Comparison of ENCODE assay signal across 26 mouse cellular contexts in the genomic region with DNA sequence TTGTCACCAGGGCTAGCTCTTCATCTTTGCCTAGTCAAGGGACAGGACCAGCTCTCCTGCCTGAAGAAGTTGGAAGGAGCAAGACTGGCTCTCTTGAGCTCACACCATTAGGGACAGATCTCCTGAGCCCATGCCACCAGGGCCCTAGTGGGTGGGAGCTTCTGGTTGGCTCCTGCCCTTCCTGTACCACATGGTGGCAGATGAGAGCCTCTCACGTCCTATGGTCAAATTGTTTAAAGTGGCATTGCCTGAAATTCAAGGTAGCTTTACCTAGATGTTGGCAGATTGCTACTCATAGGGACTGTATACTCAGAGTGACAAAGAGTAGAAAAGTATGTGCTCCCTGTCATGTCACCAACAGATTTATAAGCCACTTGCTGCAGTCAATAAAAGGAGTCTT.
DNase-seq lines count a peak whose midpoint lies in the region; ATAC-seq and TF ChIP-seq lines count a peak whose summit lies in the region.
"Had no signal": no experiment of that assay in that cellular context is flagged by ENCODE, and none has a peak within 500 bp of the region (broad histone marks: within the 10 kb centered on the region; RNA-seq: fewer than 3 reads in every experiment).

No protein-coding gene starts in this region.

- ATAC-seq in intestine, postnatal 0 days = no peak
- ATAC-seq in intestine, embryonic 16.5 days = no peak
- no peak for ATAC-seq in midbrain, postnatal 0 days (ENCODE audit: low FRiP score)
- no peak for ATAC-seq in midbrain, embryonic 16.5 days
- ATAC-seq: forebrain, embryonic 16.5 days; hindbrain, embryonic 16.5 days; midbrain, embryonic 13.5 days had no signal

- peak; percentile 29 for TF ChIP-seq CTCF in intestine, postnatal 0 days (IDR thresholded peaks at IDR 0.05; ENCODE audit: low read depth)
- peak; percentile 17 for TF ChIP-seq CTCF in midbrain, postnatal 0 days (IDR thresholded peaks at IDR 0.05)

- H3K4me1 ChIP-seq in intestine, postnatal 0 days (replicated peaks; ENCODE audit: control insufficient read depth, insufficient read depth, low read length) = no peaks in the 10 kb centered on the region
- H3K4me1 ChIP-seq in intestine, embryonic 16.5 days (ENCODE audit: control insufficient read depth, insufficient read depth, low read length) = peaks cover 4% of the 10 kb centered on the region; the same call in 1 of the 2 replicates
- no peaks in the 10 kb centered on the region for H3K4me1 ChIP-seq in midbrain, postnatal 0 days (ENCODE audit: insufficient read depth, low read length)
- H3K4me1 ChIP-seq in midbrain, embryonic 16.5 days (ENCODE audit: control insufficient read depth, insufficient read depth, low read length) = no peaks in the 10 kb centered on the region
- H3K4me1 ChIP-seq: megakaryocyte, embryonic 14.5 days; midbrain, embryonic 13.5 days had no signal

- H3K27me3 ChIP-seq in intestine, postnatal 0 days (replicated peaks; ENCODE audit: control insufficient read depth, insufficient read depth, low read length) = no peaks in the 10 kb centered on the region
- no peaks in the 10 kb centered on the region for H3K27me3 ChIP-seq in intestine, embryonic 16.5 days (replicated peaks; ENCODE audit: control insufficient read depth, insufficient read depth, low read length)
- no peaks in the 10 kb centered on the region for H3K27me3 ChIP-seq in midbrain, postnatal 0 days (ENCODE audit: insufficient read depth, low read length)
- H3K27me3 ChIP-seq in midbrain, embryonic 16.5 days (ENCODE audit: control insufficient read depth, insufficient read depth, low read depth, low read length) = no peaks in the 10 kb centered on the region
- H3K27me3 ChIP-seq: megakaryocyte, embryonic 14.5 days; midbrain, embryonic 13.5 days; neural tube, embryonic 13.5 days had no signal

- H3K36me3 ChIP-seq in intestine, postnatal 0 days (ENCODE audit: control insufficient read depth, insufficient read depth) = no peaks in the 10 kb centered on the region
- no peaks in the 10 kb centered on the region for H3K36me3 ChIP-seq in intestine, embryonic 16.5 days (ENCODE audit: control insufficient read depth, insufficient read depth, low read length)
- no peaks in the 10 kb centered on the region for H3K36me3 ChIP-seq in midbrain, postnatal 0 days (ENCODE audit: insufficient read depth, low read length)
- H3K36me3 ChIP-seq in midbrain, embryonic 16.5 days (ENCODE audit: control insufficient read depth, insufficient read depth, low read length) = no peaks in the 10 kb centered on the region
- H3K36me3 ChIP-seq: embryonic facial prominence, embryonic 10.5 days; G1E; limb, embryonic 10.5 days; midbrain, embryonic 13.5 days; neural tube, embryonic 13.5 days had no signal

- DNase-seq in adrenal gland, postnatal 10 days = peak; percentile 26
- no peak for DNase-seq in adrenal gland, adult 2 months
- DNase-seq in midbrain, postnatal 0 days (ENCODE audit: low spot score) = no peak
- DNase-seq in thymus, postnatal 25 days = peak; percentile 21
- DNase-seq in kidney, adult 9 months = no peak
- DNase-seq: adrenal gland, postnatal 25 days; cerebellum, adult 11-12 months; cerebellum, postnatal 10 days; gastrocnemius, postnatal 14 days; heart, adult 18-20 months; kidney, adult 11 months; liver; lung, postnatal 36 days; retina, postnatal 1 day; right cerebral cortex, postnatal 25 days had no signal

- H3K4me3 ChIP-seq in intestine, postnatal 0 days (ENCODE audit: low read depth, low read length) = no peak overlapping the region
- no peak overlapping the region for H3K4me3 ChIP-seq in intestine, embryonic 16.5 days (ENCODE audit: low read length)
- H3K4me3 ChIP-seq in midbrain, postnatal 0 days (ENCODE audit: low read depth, low read length) = no peak overlapping the region
- no peak overlapping the region for H3K4me3 ChIP-seq in midbrain, embryonic 16.5 days (ENCODE audit: low read depth, low read length)
- H3K4me3 ChIP-seq: embryonic facial prominence, embryonic 10.5 days; limb, embryonic 10.5 days; megakaryocyte, embryonic 14.5 days; midbrain, embryonic 13.5 days; neural tube, embryonic 13.5 days had no signal

- no peaks in the 10 kb centered on the region for H3K9me3 ChIP-seq in intestine, postnatal 0 days (ENCODE audit: control insufficient read depth)
- no peaks in the 10 kb centered on the region for H3K9me3 ChIP-seq in intestine, embryonic 16.5 days (ENCODE audit: control insufficient read depth, low read length)
- no peaks in the 10 kb centered on the region for H3K9me3 ChIP-seq in midbrain, postnatal 0 days (ENCODE audit: low read length)
- no peaks in the 10 kb centered on the region for H3K9me3 ChIP-seq in midbrain, embryonic 16.5 days (replicated peaks; ENCODE audit: control insufficient read depth, low read length, poor library complexity, severe bottlenecking)
- H3K9me3 ChIP-seq: embryonic facial prominence, embryonic 10.5 days; limb, embryonic 10.5 days; megakaryocyte, embryonic 14.5 days; midbrain, embryonic 13.5 days; neural tube, embryonic 13.5 days had no signal

- no peak overlapping the region for H3K9ac ChIP-seq in intestine, postnatal 0 days (ENCODE audit: low read depth, low read length)
- H3K9ac ChIP-seq in intestine, embryonic 16.5 days (ENCODE audit: low read depth, low read length) = no peak overlapping the region
- no peak overlapping the region for H3K9ac ChIP-seq in midbrain, postnatal 0 days (replicated peaks; ENCODE audit: low read length, poor library complexity, severe bottlenecking)
- no peak overlapping the region for H3K9ac ChIP-seq in midbrain, embryonic 16.5 days (ENCODE audit: low read depth, low read length)
- H3K9ac ChIP-seq: midbrain, embryonic 13.5 days; neural tube, embryonic 13.5 days had no signal

- 57% methylated on average over 1 of the region's 1 CpGs for WGBS in intestine, postnatal 0 days
- WGBS in intestine, embryonic 16.5 days = 59% methylated on average over 1 of the region's 1 CpGs
- WGBS in midbrain, postnatal 0 days = 74% methylated on average over 1 of the region's 1 CpGs
- 73% methylated on average over 1 of the region's 1 CpGs for WGBS in midbrain, embryonic 16.5 days

- no peak overlapping the region for H3K4me2 ChIP-seq in intestine, postnatal 0 days (replicated peaks; ENCODE audit: low read depth)
- H3K4me2 ChIP-seq in intestine, embryonic 16.5 days (ENCODE audit: low read depth, low read length) = no peak overlapping the region
- H3K4me2 ChIP-seq in midbrain, postnatal 0 days (ENCODE audit: low read depth, low read length, poor library complexity, severe bottlenecking) = no peak overlapping the region
- H3K4me2 ChIP-seq in midbrain, embryonic 16.5 days (ENCODE audit: low read length) = no peak overlapping the region
- H3K4me2 ChIP-seq: midbrain, embryonic 13.5 days; neural tube, embryonic 13.5 days had no signal

- no peak overlapping the region for H3K27ac ChIP-seq in intestine, postnatal 0 days (ENCODE audit: low read depth, low read length)
- no peak overlapping the region for H3K27ac ChIP-seq in intestine, embryonic 16.5 days (ENCODE audit: low read length)
- H3K27ac ChIP-seq in midbrain, postnatal 0 days (ENCODE audit: low read depth, low read length) = no peak overlapping the region
- H3K27ac ChIP-seq in midbrain, embryonic 16.5 days (ENCODE audit: low read length) = no peak overlapping the region
- H3K27ac ChIP-seq: embryonic facial prominence, embryonic 10.5 days; limb, embryonic 10.5 days; midbrain, embryonic 13.5 days; neural tube, embryonic 13.5 days had no signal

Comparison
In these comparisons a context has a peak if more than half of its experiments do, and no peak if none do; other contexts are left out.
1. DNase-seq: peak in adrenal gland, postnatal 10 days (single experiment) and thymus, postnatal 25 days (single experiment); none in adrenal gland, adult 2 months (single experiment), midbrain, postnatal 0 days (single experiment) and kidney, adult 9 months (single experiment).